Mouse (Mus musculus) ES-E14 (cell line): ENCODE results near the gene Fbxw9.

Experiments
- HCFC1 ChIP-seq: IDR thresholded peaks from 2 replicates; pipeline ENCODE4 v1.6.1; 2012; ENCODE audit warnings: low read length, inconsistent platforms, borderline replicate concordance; ENCODE audit not compliant: insufficient read depth
- MAFK ChIP-seq: IDR thresholded peaks from 2 replicates; pipeline ENCODE4 v1.6.1; 2014; ENCODE audit warnings: mild to moderate bottlenecking, low read depth, low read length, inconsistent platforms; ENCODE audit not compliant: insufficient read depth

GRCm38 (mm10) chr8:85080532-85081215 lies 20.8 kb downstream of the Fbxw9 start, which contains the start of gene Wdr83os:
- TF ChIP-seq MAFK (no peak), HCFC1 (peak; percentile 79)
